Mouse (Mus musculus) activated CD4-positive, CD25-positive, alpha-beta regulatory T cell, adult 4 months (primary cell): Measurements from ENCODE around the gene Hoxa6. TPM values are rescaled to one million over a fixed set of nuclear protein-coding genes. Genes with fewer than 3 reads are reported as not detected.

Experiments
- ATAC-seq: one replicate; pipeline ENCODE4 v1.8.0; 2017
- polyA plus RNA-seq, 2 experiments: library from polyadenylated mRNA; unstranded; fragments of 100-300 nt; shearing (Covaris generic); gene quantifications; one replicate each; pipeline ENCODE4 v1.2.1; 2017

Hoxa6 gene
- polyA plus RNA-seq, 2 experiments from 2014 or later = not detected

DNA sequence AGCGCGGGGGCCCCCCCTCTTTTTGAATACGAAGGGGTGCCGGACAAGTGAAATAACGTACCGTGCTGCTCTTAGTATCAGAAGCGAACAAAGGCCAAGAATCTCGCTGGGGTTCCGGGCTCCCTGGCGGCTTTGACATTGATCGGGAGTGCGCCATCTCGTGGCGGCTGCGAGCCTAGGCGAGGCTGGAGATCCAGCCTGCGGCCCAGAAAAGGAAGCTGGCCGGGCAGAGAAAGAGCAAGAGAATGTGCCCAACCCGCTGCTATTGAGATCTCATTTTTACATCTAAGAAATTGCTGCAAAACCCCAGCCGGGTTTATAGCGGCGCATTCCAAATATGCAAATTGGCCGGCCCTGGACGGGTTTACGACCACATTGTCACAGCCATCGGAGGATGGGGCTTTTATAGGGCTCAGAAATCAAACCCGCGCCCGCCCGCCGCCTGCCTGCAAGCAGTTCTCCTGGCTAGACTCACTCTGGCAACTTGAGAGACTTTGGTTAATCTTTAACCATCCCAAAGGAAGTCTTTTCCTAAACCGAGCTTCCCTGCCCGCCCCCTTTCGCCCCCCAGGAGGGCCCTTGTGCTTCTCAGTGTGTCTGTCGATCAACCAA is 32.0 kb upstream of the Hoxa6 start, which contains the start of gene Hoxa10:
Gene Hoxa10 (minus strand): TSS at position 466 of the 612 bp plus-strand sequence.
- ATAC-seq = peak; percentile 79

DNA sequence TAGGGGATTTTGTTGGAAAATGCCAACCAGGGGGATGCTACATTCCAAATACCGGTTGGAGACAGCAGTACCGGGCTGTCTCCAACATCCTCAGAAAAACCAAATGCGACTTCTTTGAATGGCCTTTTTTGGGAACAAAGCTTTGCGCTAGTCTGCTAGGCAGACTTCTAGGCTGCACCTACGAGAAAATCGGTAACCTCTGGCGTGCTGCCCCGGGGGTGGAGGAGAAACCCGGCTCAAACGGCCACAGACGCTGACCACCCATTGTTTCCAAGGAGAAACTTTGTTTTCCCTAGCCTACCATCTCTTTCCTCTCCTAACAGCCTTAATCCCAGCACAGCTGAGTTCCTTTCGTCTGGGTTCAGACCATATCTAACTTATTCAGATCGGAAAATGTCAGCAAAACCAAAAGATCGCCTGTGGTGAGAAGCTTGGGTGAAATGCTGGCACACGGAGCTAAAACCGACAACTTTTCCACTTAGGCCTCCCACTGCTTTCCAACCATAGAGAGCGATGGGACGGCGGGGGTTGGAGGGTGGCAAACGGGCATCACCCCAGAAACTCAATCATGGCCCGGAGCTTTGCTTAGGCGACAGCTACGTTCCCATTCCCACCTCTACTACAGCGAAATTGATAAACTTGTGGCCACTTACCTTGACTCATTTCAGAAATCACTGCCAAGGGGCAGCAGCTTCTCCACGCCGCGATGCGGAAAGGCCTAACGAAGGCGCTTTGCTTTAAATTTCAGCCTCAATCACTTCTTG is 31.3 kb upstream of the Hoxa6 start:
- ATAC-seq = peak; percentile 7

DNA sequence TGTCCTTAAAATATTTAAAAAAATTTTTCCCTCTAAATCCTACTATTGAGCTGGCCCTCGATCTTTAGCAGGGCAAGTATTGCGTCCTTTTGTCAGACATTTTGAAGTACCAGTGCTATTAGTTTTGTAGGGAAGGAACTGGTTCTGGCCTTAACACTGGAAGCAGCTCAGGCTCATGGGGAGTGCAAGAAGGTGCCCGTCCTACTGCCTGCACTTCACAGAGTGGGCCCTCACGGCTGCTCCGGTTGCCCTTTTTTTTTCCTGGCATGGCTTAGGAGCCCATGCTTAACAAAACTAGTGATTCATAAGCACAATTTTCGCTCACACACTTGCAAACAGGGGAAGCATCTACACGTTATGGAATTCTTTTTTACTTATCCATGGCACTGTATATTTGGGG is 30.5 kb upstream of the Hoxa6 start:
- no peak for ATAC-seq

DNA sequence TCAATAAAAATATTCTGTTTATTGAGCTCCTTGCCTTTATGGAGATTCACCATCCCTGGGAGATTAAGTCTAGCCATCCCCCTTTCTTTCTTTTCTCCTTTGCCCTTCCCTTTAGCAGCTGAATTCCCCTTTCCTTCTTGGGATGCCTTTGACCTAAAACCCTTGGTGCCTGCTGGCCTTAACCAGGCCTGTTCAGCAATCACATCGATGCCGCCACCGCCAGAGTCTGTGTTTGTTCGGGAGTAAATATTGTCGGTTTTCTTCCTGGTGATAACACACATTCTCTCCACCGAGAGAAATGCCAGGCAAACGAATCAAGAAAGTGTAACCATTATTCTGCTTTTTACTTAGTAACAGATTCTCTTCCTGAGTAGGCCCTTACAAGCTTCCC is 29.6 kb upstream of the Hoxa6 start:
- ATAC-seq = no peak

DNA sequence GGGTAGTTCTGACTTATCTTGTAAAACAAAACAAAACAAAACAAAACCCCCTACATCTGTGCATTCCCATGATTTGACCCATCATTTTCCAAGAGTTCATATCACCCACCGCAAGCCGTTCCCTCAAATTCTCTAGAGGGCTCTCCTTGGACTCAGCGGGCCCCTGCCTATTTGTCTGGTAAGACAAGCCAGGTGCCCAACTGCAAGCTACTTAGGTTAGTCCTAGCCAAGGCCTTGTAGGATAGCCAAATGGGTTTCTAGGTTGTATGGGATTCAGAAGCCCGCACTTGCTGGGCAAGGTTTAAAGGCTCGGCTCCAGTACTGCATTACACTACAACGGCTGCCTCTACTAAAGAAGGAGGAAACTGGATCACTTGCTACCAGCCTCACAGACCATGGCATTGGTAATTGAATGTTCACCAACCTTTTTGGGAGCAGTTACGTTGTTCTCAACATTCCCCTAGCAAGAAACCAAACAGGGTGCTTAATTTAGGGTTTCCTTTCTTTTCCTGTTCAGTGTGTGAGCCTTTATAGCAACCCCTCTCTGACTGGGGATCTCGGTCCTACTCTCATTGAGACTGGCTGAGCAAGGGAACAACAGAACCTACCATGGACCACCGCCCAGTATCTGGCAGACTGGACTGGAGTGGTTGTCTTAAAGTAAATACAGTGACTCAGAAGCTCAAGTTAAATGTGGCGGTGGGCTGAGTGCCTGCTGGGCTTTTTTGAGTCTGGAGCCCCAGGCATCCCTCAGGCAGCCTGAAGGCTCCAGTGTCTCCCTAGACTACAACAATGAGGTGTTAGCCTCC is 29.0 kb upstream of the Hoxa6 start:
- no peak for ATAC-seq

DNA sequence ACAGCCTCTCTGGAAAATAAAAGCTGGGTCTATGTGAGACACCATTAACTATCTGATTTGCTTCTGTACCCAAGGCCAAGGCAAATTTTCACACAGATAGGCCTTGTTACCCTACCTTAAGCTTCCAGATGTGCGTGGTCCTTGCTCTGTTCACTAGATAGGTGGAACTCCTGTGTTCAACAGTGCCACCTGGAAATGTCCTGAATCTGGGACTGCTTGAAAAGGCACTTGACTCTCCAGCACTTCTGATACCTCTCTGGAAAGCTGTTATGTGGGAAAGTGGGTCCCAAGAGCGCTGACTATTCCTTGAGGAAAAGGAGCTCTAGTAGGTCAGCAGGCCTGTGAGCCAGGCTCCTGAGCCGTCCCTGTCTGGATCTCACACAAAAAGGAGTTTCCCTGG is 28.3 kb upstream of the Hoxa6 start:
- ATAC-seq = no peak

DNA sequence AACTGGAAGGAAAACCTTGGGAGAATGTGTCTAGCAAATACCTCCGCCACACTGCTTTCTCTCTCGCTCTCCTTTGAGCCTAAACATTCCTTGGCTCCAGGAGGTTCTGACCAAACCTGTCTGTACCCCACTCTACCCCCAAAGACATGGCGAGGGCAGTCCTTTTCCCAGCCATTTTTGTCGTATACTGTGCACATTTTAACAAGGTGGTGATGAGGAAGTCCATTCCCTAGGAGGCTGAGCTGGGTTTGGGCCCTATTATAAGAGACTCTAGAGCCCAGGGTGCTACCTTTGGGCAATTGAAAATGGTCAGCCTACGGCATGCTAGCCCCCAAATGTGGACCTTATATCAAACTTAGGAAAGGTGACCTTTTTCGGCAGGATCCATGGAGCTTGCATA is 27.3 kb upstream of the Hoxa6 start:
- ATAC-seq = no peak

DNA sequence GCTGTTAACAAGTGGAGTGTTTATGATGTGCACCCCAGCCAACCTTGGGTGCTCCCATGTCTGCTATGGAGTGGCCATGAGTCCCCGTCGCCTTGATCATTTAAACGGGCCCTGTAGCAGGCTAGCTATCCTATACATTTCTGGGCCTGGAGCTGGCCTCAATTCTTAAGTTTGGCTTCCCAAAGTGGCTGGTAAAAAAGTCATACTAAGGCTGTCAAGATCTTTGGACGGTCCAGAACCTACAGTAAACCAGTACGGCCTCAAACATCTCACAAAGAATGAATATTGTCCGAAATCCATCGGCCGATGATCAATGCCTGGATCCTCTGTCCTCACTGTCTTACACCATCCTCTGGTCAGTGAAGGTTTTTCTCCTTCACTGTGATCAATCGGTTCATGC is 26.7 kb upstream of the Hoxa6 start:
- no peak for ATAC-seq

DNA sequence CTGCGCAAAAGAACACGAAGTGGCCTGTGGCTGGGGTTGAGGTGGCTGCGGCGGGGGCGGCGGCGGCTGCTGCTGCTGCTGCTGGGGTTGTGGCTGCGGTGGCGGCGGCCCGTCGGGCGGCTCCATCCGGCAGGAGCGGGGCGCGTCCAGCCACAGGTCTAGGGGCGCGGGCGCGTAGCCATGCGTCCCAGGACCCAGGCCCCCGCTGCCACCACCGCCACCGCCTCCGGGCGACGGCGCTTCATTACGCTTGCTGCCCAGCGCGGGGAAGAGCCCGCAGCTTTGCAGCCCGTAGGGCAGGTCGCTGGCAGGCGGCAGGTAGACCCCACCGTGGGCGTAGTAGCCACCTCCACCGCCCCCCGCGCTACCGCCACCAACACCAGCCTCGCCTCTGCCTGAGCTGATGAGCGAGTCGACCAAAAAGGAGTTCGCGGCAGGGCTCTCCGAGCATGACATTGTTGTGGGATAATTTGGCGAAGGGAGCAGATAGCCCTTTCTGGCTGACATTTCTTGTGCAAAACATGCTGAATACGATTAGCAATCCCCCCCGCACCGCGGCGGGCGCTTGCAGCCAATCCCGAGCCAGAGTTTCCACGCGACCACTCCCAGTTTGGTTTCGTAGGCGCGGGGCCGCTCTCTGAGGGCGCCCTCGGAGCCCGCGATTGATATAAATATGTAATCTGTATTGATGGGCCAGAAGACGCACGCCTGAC is 26.1 kb upstream of the Hoxa6 start:
- no peak for ATAC-seq

DNA sequence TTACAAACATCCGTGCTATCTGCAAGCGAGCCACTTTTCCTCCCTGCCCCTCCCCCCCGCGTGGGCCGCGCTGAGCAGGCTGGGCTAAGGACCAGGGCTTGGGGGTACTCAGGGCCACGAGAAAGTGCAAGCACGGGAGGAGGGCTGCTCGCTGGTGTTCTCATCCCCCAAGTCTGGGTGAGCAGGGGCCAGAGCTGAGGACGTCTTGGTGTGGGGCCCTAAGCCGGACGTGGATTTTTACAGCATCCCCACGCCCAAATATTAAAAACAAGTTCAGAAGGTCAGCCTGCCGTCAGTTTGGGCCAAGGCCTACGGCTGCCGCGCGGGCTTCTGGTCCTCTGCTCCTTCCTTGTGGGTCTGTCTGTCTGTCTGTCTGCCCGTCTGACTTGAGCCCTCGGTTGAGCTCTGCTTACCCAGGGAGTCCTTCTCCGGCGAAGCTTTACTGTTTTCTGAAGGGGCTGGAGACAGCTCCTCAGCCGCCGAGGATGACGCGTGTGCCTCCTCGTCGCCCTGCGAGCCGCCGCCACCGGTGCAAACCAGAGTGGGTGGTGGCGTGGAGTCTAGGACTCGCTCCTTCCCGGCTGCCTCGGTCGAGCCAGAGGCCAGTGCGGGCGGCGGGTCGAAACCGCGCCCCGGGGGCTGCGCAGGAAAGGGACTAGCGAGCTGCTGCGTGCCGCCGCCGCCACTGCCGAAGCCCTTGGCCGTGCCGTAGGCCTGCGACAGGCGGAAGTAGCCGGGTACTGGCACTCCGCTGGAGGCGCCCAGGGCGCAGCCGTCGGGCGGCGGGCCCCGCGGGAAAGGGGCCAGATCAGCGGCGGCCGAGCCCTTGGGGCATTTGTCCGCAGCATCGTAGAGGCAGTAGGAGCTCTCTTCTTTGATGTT is 25.3 kb upstream of the Hoxa6 start:
- ATAC-seq = no peak

DNA sequence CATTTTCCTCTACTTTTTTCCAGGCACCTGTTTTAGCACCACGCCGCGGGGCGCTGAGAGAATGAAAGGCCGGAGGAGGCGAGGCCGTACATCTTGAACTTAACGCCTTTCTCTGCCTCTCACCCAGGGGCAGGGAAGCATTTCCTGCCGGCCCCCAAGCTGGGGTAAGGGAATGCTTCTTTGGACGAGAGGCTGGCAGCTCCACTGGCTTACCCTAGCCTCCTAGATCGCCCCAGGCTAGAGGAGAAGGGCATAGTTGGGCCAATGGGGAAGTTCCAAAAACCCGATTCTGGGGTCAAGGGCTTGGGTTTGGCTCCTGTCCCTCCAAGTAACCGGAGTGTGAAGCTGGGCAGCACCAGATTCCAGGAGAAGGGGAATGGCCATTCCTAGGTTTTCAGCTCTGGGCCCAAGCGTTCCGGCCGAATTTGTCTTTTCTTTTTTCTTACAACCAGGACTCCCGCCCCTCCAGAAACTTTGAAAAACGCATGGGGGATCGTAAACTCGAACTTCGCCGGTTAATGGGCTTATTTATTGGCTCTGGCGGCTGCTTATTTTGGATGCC is 24.5 kb upstream of the Hoxa6 start:
- ATAC-seq = no peak

DNA sequence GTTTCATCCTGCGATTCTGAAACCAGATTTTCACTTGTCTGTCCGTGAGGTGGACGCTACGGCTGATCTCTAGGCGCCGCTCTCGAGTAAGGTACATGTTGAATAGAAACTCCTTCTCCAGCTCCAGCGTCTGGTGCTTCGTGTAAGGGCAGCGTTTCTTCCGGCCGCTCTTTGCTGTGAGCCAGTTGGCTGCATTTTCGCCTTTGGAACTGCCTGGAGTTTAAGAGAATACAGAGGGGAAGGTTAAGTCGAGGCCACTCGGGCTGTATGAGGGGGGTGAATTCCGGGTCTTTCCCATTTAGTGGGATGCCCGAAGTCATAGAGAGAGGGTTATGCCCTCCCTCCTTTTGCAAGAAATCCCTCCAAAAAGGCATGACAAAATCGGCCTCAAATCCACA is 24.0 kb upstream of the Hoxa6 start:
- ATAC-seq = no peak

DNA sequence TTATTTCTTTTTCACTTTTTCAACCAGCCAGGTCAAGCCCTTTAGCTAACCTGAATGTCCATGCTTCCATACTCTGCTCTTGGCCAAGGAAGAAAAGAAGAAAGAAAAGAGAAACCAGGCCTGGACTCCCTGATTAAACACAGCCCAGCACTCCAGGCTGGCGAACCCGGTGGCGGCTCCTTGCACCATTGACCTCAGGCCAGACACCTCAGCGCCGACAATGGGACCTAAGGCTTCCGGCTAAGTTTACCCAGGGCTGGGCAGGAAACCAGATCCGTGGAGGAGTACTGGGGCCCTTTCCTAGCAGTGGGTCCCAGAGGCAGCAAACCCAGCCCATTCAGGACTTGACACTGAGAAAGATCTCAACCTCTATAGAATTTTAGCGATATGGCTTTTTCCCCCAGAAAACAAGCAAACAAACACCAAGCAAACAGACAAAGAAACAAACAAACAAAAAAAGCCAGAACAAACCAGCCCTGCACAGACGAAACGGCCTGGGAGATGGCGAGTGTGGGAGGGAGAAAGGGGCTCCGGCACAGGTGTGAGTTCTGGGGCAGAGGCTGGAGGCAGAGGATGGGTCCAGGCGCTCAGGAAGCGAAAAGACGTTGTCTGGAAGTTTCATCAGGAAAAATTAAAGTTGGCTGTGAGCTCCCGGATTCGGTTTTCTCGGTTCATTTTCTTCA is 23.5 kb upstream of the Hoxa6 start:
- no peak for ATAC-seq

DNA sequence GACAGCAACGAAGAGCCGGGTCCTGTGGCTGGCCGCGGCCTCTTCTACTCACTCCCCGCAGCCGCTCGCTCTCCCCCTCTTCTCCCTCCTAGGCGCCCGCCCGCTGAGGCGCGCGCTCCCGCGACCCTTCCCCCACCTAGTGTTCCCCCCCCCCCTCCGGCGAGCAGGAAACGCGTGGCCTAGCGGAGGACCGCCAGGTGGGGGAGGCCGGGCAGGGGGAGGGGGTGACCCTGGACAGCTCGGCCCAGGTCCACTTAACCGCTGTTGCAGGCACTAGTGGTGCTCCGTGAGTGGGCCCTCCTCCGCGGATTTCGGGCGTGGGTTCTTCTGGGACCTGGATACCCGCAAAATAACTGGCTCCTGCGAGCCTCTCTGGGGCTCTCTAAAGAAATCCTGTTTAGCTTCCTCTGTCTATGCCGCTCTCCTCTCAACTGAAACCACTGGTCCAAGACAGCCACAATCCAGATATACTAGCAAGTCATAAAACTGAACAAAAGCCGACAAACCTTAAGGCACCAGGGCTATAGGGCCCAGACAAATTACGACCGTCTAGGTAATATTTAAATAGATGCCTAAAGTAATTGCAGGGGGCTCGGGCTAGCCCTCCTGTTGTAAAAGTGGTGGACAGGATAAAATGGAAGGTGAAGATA is 22.1 kb upstream of the Hoxa6 start, which contains the start of gene Hoxa9:
Gene Hoxa9 (minus strand): TSS at position 574 of the 650 bp plus-strand sequence.
- ATAC-seq = no peak

DNA sequence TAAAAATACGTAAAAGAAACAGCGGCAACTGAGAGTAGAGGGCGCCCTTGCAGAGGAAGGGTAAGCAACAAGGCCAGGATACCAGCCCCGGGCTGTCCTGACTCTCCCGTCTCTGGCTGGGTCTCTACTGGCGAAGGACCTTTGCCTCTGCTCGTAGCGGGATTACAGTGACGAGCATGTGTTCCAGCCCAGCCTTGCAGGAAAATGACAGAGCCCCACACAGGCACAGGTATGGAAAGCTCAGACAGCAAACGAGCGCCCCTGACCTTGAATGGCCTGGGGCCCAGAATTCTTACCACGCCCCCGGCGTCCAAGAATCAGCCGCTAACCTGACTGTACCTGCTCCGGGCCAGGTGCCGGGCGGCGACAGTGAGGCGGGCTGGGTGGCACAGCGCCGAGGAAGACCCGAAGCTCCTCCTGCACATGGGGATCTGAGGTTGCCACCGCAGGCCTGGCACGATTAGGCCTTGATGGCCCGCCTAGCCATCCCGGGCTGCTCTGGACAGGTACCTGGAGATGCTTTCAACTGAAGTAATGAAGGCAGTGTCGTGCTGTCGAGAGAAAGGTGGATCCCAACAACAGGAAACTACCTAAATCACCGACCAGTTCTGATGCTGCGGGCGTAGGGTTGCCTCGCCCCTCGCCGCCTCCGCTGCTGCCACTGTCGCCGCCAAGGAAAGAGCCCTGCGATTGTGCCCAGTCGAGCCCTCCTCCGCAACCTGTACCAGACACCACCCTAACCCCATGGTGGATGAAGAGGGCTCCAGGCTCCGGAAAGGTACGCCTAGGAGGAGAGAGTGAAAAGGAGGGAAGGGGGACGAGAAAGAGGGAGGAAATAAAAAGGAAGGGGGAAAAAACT is 21.3 kb upstream of the Hoxa6 start:
- ATAC-seq = peak; percentile 40

DNA sequence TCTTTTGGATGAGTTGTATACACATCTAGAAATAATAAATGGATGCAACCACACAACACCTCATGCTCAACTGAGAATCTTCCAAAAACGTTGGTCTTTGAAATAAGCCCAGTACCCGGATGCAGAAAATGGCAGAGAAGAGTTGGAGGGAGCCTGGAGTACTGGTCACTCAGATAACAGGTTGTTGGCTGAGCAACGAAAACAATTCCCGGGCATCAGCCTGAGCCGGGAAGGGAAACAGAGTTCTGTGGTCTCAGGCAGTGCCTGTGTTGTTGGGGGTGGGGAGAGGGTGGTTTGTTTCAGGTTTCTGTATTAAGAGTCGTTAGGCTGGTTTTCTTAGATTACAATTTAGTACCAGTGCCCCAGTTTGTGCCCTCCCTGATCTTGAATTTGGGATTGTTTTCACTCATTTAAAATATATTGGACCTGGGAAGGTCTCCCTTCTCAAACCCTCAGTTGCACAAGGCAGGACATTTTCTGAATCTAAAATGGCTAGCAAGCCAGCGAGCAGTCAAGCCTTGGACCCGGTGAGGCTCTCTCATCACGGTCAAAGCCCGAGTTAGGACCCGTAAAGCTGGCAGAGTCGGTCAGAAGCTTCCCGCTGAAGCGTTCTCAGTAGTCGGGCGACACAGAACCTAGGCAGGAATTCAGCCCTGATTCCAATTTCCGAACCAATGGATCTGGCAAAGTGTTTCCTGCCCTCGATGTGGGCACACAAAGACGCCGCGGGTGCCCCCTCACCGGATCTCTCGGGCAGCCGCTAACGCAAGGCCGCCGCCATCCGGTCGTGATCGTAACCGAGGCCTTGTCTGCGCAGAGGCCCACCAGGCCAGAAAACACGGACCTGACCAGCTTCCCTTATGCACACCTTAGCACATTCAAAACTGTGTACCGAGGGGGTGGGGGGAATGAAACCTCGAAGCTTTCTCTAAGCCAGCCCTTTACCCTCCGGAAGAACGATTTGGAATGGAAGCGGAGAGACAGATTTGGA is 20.2 kb upstream of the Hoxa6 start:
- no peak for ATAC-seq

DNA sequence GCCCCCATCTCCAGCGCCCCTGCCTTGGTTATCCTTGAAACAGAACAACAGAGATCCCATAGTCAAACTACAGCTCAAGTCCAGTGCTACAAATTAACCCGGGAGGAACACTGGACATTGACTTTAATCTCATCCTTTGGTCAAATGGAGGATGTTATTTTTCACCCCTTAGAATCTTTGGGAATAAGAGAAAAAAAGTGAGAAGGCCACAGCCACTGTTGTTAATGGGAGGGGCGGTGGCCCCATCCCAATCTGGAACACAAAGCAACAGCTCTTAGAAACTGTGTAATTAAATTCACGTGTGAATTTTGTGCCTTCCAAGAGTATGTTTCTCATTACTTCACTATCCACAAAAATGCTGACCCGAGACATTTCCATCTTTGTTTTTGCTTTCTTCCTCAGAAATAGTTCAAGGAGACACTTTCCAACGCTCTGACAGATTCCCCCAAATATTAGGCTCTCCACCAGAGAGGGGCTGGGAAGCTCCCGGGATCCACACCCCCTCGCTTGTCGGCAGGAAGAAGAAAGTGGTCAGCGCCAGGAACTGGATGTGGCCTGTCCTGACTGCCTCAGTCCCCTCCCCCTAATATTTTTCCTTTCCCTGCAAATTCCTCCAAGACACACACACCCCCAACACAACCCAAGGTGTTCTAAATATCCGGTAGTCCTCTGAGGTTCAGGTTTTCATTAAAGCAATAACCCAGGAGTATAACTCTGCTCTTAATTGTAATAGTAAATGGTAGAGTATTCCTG is 19.1 kb upstream of the Hoxa6 start:
- no peak for ATAC-seq
